Mouse (Mus musculus): ENCODE data around the gene Themis2.
A peak's percentile ranks its signal among the peaks of the same experiment; 100 is the strongest.
"Not testable (repeated sequence)": the region's sequence is repeated elsewhere in the genome, so short reads cannot be mapped to it uniquely, and the experiment has no call there.

The Themis2 gene

DNA sequence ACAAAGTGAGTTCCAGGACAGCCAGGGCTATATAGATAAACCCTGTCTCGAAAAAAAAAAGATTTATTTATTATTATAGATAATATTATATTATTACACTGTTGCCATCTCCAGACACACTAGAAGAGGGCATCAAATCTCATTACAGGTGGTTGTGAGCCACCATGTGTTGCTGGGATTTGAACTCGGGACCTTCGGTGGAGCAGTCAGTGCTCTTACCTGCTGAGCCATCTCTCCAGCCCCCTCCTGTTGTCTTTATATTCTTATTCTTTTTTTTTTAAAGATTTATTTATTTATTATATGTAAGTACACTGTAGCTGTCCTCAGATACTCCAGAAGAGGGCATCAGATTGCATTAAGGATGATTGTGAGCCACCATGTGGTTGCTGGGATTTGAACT, 2.5 kb upstream of the Themis2 start:
- DNase-seq (ENCODE audit: low spot score): not testable (repeated sequence)

DNA sequence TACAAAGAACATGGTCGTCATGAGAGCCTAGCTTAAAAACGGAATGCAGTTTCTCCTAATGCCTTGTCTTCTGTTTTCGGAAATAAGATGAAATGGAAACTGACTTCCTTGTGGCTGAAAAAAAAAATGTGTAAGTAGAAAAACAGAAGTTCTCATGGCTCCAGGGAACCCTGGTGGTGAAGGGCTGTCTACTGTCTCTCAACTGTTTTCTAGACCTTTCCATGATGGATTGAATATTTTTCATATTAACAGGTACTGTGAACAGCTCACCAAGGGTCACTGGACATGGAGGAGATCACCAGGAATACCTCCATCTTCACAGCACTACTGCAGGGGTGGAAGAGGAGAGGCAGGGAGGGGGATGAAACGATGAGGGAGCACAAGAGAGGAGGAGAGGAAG, 1.8 kb upstream of the Themis2 start:
- DNase-seq (ENCODE audit: low spot score): no peak

DNA sequence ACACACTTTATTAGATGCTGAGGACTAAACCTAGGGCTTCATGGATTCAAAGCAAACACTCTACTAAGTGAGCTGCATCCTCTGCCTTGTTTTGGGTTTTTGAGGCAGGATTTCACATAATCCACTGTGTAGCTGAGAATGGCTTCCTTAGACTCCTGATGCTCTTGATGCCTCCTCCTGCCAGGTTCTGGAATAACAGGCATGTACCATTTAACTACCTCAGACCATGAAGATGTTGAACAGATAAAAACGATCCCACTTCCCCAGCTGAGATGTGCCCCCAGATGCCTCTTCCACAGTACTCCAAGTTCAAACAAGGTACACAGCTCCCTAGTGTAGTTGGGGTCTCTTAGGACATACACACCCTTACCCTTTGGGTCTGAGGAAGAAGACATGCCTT, 1.3 kb upstream of the Themis2 start:
- no peak for DNase-seq (ENCODE audit: low spot score)

DNA sequence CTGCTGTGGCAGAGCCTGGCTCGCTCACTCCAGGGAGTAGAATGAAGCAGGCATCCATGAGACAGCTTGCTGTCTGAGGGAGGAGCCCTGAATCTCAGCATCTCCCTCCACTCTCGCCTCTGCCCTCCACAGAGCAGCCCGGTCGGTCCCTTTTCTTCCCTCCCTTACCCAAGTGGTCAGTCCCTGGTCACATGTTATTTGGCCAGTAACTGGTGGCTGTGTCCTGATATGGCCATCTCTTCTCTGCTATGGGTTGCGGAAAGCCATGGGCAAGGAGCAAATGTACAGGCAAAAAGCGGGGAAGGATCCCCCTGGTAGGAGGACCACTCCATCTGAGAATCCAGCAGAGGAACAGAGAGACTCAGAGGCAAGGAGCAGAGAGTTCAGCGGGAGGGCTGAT, 1.0 kb downstream of the Themis2 start:
- no peak for DNase-seq (ENCODE audit: low spot score)

DNA sequence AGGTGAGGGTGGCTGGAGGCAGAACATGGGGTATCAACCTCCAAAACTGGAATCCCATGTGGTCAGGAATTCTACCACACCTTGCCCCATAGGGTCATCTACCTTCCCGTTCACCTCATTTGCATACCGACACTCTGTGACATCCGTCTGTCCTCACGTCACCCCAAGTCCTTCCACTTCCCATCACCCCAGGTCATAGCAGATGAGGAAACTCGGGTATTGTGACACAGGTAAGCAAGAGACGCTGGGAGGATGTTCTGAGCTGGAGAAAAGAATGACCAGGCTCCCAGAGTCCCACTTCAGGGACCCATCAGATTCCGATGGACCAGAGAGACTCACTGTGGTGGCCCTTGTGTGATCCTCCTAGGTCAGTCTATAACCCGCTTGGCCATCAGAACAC, 1.4 kb downstream of the Themis2 start:
- no peak for DNase-seq (ENCODE audit: low spot score)

DNA sequence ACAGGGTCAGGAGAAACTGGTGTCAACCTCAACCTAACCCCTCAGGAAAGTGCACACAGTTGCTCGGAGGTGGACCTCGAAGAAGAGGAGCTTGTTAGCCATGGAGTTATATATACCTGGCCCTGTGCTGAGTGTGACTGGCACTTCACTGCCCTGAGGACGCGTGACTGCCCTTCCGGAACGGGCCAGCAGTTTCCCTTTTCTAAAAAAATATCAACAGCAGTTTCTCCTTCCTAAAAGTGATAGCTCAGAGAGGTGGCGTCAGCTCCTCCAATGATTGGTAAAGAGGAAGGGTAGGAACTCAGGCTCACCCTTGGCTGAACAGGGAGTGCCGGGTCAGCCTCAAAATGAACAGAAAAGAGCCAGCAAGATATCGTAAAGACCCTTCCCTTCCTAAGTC, 2.2 kb downstream of the Themis2 start:
- DNase-seq (ENCODE audit: low spot score): no peak

DNA sequence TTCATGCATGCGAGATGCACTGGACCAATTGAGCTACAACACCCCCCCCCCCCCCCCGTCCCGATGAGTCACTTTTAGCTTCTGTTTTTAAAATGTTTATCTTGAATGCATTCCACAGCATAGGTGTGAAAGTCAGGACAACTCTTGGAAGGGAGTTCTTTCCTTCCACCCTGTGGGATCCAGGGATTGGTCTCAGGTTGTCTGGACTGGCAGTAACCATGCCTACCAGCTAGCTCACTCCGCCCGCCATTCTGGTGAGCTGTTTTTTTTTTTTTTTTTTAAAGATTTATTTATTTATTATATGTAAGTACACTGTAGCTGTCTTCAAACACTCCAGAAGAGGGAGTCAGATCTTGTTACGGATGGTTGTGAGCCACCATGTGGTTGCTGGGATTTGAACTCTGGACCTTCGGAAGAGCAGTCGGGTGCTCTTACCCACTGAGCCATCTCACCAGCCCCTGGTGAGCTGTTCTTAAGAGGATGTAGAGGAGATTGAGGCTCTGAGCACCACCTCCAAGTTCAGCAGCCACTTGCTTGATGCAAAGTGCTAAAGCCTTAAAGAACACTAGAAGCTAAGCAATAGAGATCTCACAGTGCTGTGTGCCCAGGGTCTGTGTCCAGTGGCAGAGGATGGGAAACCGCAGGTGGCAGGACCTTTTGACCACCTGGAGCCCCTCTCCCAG, 2.7 kb downstream of the Themis2 start:
- not testable (repeated sequence) for DNase-seq (ENCODE audit: low spot score)

DNA sequence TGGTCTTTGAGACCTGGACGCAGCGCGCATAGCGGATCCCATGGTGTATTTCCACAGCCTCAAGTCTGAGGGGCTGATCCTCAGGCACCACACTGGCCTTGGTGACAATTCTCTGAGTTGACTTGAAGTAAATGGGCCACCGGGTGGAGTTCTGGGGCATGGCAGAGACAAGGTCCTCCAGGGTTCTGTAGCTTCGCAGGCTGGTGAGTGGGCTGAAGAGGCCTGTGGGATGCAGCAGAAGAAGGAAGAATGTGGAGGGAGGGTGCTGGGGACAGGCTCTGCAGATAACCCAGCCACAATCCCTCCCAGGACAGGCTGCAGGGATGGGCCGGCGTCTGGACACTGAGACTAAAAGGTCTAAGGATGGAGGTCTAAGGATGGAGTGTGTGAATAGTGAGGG, 6.5 kb downstream of the Themis2 start:
- DNase-seq (ENCODE audit: low spot score): no peak

DNA sequence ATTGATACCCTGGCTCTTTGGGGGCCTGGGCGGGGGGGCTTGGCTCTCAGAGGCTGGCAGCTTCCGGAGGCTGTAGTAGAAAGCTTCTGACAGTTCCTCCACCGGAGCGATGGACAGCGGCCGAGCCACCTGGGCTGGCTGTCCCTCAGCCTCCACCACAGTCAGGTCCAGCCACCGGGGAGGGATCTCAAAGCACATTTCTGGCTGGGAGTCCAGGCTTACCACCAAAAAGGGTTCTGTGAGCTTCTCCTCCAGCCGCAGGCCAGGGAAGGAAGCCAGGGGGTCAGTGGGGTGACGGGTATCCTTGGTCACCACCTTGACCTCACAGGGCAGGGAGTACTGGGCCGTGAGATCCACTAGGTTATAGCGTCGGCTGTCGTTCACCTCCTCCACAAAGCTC, 11.0 kb downstream of the Themis2 start:
- DNase-seq (ENCODE audit: low spot score): no peak

DNA sequence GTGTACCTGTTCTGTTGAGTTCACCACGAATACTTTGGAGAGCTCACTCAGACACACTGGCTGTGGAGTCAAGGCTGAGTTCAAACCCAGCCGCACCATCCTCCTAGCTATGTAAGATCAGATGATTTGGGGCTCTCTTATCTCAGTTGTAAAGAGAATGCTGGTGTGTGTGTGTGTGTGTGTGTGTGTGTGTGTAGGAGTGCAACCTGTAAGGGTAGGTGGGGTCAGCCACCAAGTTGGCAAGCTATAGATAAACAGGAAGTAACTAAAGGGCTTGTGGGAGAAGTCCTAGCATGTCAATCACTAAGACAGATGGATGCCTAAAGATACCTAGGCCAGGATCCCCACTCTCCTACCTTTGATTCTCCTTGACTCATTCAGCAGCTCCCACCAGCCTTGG, 12.5 kb downstream of the Themis2 start:
- DNase-seq (ENCODE audit: low spot score): no peak

DNA sequence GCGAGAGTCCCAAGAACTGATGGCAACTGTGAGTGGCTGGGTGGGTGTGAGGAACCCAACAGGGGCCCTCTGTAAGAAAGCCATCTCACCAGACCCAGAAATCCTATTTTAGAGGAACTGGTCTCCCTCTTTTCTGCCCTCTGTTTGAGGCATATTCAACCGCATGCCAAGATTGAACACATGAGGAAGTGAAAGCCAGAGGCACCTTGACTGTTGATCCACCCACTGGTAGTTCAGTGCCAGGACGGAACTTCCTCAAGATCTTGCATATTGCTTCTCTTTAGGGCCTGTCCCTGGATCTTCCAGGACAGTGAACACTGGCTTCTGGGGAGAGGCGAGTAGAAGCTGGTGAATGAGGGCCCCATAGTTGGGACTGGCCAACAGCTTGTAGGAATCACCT, 15.9 kb downstream of the Themis2 start:
- DNase-seq (ENCODE audit: low spot score): no peak

DNA sequence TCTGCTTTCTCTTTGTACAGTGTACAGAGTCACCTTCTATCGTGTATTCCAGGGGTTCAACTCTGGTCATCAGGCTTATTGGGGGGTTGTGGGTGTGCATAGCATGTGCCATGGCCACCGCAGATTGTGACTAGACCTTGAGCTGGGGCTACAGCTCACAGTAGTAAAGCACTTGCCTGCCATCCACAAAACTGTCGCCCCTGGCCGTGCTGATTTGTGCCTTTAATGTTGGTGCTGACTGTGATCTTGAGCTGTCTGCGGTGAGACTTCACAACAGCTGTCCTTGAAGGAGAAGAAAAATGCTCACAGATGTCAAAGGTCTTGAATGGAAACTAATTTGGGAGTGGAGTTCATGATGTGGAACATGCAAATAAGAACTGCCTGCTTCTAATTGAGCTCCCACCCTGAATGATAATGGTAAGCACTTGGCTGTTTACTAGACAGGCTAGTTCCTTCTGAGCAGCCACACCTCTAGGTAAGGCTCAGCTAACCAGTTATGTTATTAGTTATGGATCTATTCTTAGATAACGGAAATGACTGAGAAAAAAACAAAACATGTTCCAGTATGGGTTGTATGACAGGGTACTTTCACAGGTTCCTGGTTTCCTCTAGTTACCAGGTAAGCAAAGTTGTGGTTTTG, 17.5 kb downstream of the Themis2 start:
- no peak for DNase-seq (ENCODE audit: low spot score)

DNA sequence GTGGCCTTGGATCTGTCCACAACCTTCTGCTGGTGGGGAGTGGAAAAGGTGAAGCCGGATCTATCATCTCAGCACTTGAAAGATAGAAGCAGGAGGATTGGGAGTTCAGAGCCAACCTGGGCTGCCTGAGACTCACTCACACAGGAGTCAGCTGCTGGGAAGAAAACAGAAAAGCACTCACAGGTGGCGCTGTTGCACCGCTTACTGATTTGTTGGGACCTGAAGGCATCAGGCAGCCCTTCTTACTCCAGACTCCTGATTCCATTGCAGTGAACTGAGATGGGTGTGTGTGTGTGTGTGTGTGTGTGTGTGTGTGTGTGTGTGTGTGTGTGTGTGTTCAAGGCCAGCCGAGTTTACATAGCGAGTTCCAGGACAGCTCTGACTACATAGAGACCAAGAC, 19.4 kb downstream of the Themis2 start:
- DNase-seq (ENCODE audit: low spot score): peak; percentile 71

DNA sequence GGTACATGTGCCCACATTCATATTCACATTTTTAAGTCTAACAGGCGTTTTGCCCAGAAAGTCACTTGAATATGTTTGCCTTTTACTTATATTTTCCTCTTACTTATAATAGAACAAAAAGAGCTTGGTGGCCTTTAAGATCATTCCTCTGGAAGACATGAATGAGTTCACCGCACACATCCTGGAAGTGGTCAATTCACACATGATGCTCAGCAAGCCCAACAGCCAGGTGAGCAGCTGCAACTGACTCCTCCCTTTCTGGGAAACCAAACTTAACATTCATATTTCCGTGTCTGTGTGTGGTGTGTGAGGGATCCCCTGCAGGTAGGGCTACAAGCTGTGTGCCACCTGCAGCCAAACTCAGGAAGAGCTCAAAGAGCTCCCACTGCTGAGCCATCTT, 21.3 kb downstream of the Themis2 start:
- DNase-seq (ENCODE audit: low spot score): no peak

DNA sequence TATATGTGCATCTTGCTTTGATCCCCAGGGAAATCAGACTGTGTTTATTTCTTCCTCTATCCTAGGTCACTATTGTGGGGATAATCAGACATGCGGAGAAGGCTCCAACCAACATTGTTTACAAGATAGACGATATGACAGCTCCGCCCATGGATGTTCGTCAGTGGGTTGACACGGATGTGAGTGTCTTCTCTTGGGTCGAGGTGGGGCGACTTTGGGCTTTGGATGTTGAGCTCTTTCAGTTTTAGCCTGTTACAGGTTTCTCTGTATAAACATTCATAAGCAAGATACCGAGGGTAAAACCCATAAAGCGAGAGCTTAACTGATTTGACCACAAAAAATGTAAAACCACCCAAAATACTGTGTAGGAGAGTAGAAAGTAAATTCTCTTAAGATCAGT, 24.4 kb downstream of the Themis2 start:
- DNase-seq (ENCODE audit: low spot score): no peak

DNA sequence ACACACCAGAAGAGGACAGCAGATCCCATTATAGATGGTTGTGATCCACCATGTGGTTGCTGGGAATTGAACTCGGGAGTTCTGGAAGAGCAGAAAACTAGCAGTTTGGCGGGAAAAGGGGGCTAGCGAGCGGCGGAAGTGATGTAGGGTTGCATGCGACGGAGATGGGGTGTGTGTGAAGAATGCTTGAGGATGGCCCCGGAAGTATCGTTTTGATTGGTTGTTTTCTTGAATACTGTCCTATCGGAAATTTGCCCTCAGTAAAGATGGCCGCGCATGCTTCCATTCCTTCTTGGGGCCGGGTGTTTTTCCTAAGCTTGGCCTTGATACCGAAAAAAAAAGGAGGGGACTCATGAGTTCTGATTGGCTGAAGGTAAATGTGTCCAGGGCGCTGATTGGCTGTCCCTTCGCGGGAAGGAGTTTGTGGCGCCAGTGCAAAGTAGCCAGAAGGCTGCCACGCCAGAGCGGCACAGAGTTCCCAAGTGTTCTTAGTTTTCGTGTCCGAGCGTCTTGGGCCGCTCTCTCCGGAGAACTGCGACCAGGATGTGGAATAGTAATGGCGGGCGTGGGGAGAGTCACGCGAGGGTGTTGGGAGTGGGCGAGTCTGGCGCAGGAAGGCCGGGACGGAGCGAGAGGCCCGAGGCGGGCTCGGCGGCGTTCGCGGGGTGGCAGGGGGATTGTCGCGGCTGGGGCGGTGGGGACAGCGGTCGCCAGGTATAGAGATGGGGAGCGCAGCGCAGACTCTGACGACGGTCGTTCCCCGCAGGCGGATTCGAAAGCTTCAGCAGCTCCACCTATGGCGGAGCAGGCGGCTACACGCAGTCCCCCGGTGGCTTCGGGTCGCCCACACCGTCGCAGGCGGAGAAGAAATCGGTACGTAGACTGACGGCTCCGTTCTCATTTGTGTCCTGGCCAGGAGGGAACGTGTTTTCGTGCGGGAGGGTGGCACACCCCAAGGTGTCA, 28.0 kb downstream of the Themis2 start, which contains the start of gene Rpa2:
Rpa2 (plus strand) TSS at position 419 of the 963 bp plus-strand sequence.
- DNase-seq (ENCODE audit: low spot score): peak; percentile 100

DNA sequence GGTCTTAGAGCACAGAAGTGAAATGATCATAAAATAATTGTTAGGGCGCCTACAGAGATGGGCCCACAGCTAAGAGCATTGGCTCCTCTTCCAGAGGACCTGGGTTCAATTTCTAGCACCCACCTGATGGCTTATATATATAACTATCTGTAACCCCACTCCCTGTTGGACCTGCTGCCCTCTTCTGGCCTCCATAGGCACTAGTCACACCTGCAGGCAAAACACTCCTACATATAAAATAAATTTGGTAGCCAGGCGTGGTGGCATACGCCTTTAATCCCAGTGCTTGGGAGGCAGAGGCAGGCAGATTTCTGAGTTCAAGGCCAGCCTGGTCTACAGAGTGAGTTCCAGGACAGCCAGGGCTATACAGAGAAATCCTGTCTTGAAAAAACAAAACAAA, 33.1 kb downstream of the Themis2 start:
- not testable (repeated sequence) for DNase-seq (ENCODE audit: low spot score)

DNA sequence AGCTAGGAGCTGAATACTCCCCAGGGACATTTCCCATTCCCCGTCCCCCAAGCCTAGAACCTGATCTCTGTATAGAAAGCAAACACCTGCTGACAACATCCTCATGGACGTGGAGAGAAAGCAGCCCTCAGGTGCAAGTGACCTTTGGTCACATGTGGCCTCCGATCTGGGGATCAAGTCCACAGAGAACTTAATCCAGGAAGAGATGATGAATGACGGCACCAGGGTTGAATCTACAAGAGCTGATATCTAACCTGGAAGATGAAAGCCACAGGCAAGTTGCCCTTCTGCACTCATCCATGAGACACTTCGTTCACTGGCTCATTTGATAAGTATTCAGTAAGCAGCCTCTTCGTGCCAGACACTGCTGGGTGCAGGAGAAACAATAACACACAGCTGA, 33.6 kb downstream of the Themis2 start:
- no peak for DNase-seq (ENCODE audit: low spot score)

DNA sequence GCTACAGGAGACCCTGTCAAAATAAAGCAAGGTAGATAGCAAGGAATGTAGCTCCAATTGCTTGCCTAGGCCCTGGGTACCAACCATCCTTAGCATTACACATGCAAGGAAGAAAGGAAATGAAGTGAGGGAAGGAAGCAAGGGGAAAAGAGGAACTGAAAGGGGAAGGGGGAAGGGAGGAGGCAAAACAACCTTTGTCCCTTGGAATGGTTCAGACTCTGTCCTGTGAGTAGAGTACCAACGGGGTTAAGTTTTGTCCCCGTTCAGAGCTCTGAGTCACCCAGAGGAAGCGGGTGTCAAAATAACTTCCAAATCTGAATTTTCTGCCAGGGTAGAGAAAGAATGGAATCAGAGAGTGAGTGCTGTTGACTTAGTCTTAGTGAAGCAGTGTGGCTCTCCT, 35.9 kb downstream of the Themis2 start:
- no peak for DNase-seq (ENCODE audit: low spot score)

DNA sequence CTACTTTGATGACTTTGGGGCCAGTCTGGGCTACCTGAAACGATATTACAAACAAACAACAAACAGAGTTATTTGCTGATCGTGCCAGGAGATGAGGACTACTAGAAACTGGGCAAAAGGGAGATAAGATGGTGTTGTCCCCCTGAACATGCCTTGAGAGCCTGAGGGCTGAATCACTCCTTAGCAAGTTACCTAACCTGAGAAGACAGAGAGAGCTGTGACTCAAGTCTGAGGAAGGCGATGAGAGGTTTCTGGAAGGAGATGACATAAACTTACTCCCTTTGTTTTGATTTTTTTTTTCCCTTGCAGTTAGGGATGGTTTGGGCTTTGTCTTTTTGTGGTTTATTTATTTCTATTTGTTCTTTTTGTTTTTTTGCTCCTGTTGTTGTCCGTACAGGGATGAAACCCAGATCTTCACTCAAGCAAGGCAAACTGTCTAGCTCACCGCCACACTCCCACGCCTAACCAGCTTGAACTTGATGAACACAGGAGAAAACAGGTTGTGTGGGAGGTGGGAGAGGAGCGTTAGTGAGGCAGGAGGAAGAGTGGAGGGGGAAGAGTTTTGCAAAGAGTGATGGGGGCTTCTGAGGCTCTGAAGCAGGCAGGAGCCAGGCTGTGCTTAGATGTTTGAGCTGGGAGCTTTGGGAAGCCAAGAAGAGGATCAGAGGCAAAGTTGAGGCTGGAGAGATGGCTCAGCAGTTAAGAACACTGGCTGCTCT, 38.4 kb downstream of the Themis2 start:
- DNase-seq (ENCODE audit: low spot score): no peak

DNA sequence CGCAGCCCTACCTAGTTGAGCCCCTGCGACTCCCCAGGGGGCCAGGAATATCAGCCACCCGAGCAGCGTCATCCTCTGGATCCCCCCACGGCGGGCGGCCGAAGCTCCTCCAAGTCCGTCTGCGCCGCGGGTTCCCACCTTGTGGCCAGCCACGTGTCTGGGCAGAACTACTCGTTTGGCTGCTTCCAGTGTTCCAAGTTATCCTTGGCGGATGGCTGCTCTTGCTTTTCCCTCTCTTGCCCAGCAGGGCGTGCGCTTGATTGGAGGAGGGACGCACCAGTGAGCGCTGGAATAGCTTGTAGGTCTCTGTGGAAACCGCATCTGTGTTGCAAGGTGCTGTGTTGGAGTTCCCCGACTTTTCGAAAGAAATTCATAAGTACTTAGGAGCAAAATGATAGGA, 39.2 kb downstream of the Themis2 start, which contains the start of gene Smpdl3b:
Smpdl3b (minus strand) TSS at position 279 of the 400 bp plus-strand sequence.
- peak; percentile 93 for DNase-seq (ENCODE audit: low spot score)

DNA sequence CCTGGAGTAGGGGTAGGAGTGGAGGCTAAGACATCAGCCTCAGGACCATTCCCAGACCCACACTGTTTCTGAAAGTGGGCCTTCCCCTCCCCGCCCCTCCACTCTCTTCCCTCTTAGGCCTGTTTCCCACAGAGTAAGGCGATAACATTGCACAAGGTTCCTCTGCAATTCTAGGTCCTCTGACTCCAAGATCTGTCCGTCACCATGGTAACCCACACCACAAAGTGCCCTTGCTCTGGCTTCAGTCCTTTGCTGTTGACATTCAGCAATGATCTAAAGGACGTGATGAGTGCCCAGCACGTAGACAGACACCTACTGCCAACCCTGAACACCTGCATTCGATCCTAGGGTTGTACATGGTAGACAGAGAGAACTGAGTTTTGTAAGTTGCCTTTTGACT, 43.2 kb downstream of the Themis2 start:
- no peak for DNase-seq (ENCODE audit: low spot score)

Measured in embryo, embryonic 10 days (tissue).